Mouse (Mus musculus) hindbrain, postnatal 0 days (tissue): Measurements from ENCODE around the gene Slc39a8. TPM values are rescaled to one million over a fixed set of nuclear protein-coding genes. Genes with fewer than 3 reads are reported as not detected.

Experiments used
- ATAC-seq: fragments of 200-750 bp; cut with Nextera tagmentation; 2 replicates; pipeline ENCODE4 v1.8.0; 2017; ENCODE audit warnings: mild to moderate bottlenecking, moderate TSS enrichment, moderate library complexity
- DNase-seq: peaks from one replicate; pipeline ENCODE4 v3.0.0-alpha.2; 2015; ENCODE audit warnings: low spot score
- H3K27ac ChIP-seq: fragments of 300-500 bp; sonication (generic); 2 replicates; pipeline ENCODE4 v1.5.1; 2014; ENCODE audit warnings: mild to moderate bottlenecking
- H3K27me3 ChIP-seq: fragments of 300-500 bp; sonication (generic); 2 replicates; pipeline ENCODE4 v1.6.1; 2014; ENCODE audit warnings: low read length, mixed read lengths; ENCODE audit not compliant: insufficient read depth
- H3K36me3 ChIP-seq: fragments of 300-500 bp; sonication (generic); 2 replicates; pipeline ENCODE4 v1.6.1; 2014; ENCODE audit warnings: low read length, mixed read lengths; ENCODE audit not compliant: insufficient read depth
- H3K4me1 ChIP-seq: fragments of 300-500 bp; sonication (generic); 2 replicates; pipeline ENCODE4 v1.6.1; 2014; ENCODE audit warnings: antibody characterized with exemption, low read length, mixed read lengths; ENCODE audit not compliant: insufficient read depth
- H3K4me2 ChIP-seq: fragments of 300-500 bp; sonication (generic); 2 replicates; pipeline ENCODE4 v1.6.1; 2014; ENCODE audit warnings: low read depth, mild to moderate bottlenecking, low read length, moderate library complexity, mixed read lengths
- H3K4me3 ChIP-seq: fragments of 300-500 bp; sonication (generic); 2 replicates; pipeline ENCODE4 v1.5.1; 2014; ENCODE audit warnings: low read length
- H3K9ac ChIP-seq: fragments of 300-500 bp; sonication (generic); replicated peaks from 2 replicates; pipeline ENCODE4 v1.6.1; 2014; ENCODE audit warnings: mild to moderate bottlenecking, low read length, moderate library complexity, mixed read lengths
- H3K9me3 ChIP-seq: fragments of 300-500 bp; sonication (generic); 2 replicates; pipeline ENCODE4 v1.6.1; 2016; ENCODE audit warnings: low read length, mixed read lengths
- CTCF ChIP-seq: IDR thresholded peaks from 2 replicates; pipeline ENCODE4 v1.5.1; 2016; ENCODE audit warnings: antibody characterized with exemption, control low read depth, low read depth
- WGBS: fragments of 180-500 bp; shearing (Covaris S2); extraction: QIAGEN DNeasy Blood & Tissue Kit; methylation state at CpG from one replicate; pipeline ENCODE4 v1.1.7; 2014; 5-methylcytosine and 5-hydroxymethylcytosine counted together
- polyA plus RNA-seq: library from polyadenylated mRNA; unstranded; fragments of >200 nt; fragmentation: Nextera tagmentation; extraction: Ambion mirVana; gene quantifications from 2 replicates; pipeline ENCODE4 v1.2.1, GENCODE M21; 2015
- total RNA-seq: library from RNA; depleted of rRNA; stranded (reverse); fragments of >200 nt; gene quantifications from 2 replicates; pipeline ENCODE4 v1.2.3, GENCODE M21; 2014

Slc39a8 gene
- total and polyA plus RNA-seq, 2 experiments from 2014 or later, result 15.5 to 22.4 TPM

DNA sequence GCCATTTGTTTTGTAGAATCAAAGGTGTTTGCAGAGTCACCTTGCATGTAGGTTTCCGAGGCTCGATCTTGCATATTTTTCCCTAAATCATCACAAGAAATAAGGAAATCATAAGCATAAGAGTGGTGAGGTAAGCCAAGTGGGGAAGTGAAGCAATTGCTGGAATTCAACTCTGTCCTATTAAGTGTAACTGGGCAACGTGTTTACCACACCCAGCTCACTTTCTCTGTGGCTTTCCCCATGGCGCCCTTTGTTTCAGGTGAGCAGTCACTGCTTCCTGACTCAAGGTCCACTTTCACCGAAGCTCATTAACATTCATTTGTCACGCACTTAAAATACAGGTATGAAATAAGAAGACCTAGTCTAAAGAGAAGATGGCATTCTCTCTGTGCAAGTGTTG, 53.0 kb downstream of the Slc39a8 start:
- TF ChIP-seq CTCF, result no peak
- 93% methylated on average over 6 of the region's 6 CpGs for WGBS
- H3K27me3 ChIP-seq, result no peaks in the 10 kb centered on the region
- no peak overlapping the region for H3K4me3 ChIP-seq
- H3K36me3 ChIP-seq, result no peaks in the 10 kb centered on the region
- no peak overlapping the region for H3K4me2 ChIP-seq
- ATAC-seq, result no peak
- H3K9me3 ChIP-seq, result no peaks in the 10 kb centered on the region
- no peak overlapping the region for H3K27ac ChIP-seq
- H3K4me1 ChIP-seq, result no peaks in the 10 kb centered on the region
- no peak for DNase-seq
- no peak overlapping the region for H3K9ac ChIP-seq

- no peaks in the 10 kb centered on the region for H3K9me3 ChIP-seq
- H3K4me3 ChIP-seq, result no peak overlapping the region
- H3K27me3 ChIP-seq, result no peaks in the 10 kb centered on the region
- no peak overlapping the region for H3K9ac ChIP-seq
- peak overlapping the region; percentile 25 for H3K4me2 ChIP-seq
- H3K4me1 ChIP-seq, result no peaks in the 10 kb centered on the region
- no peaks in the 10 kb centered on the region for H3K36me3 ChIP-seq
- 69% methylated on average over 12 of the region's 12 CpGs for WGBS
- ATAC-seq (peak; percentile 66), DNase-seq (no peak)
- TF ChIP-seq CTCF, result no peak
- H3K27ac ChIP-seq, result no peak overlapping the region
These were observed 61.0 kb downstream of the Slc39a8 start for GRCm38 (mm10) chr3:135885927-135886658.

DNA sequence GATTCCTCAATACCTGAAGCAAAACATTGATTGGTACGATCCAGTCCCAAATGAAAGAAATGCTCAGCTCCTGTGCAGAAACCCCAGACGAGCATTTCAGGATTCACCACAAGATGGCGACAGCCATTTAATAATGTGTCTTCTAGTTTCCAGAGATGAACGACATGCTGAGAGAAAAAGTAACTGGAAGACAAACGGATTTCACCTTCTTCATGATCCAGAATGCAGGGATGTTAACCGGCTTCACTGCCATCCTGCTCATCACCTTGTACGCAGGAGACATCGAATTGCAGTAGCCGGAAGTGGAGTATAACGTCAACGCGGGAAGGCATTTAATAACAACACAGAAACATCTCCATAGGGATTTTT, 61.6 kb downstream of the Slc39a8 start:
- DNase-seq (peak; percentile 95), ATAC-seq (peak; percentile 74)
- peak; percentile 86 for TF ChIP-seq CTCF
- Histone ChIP-seq H3K9ac (no peak overlapping the region), H3K27me3 (no peaks in the 10 kb centered on the region), H3K4me3 (no peak overlapping the region), H3K4me1 (no peaks in the 10 kb centered on the region), H3K4me2 (peak overlapping the region; percentile 25), H3K9me3 (no peaks in the 10 kb centered on the region), H3K27ac (no peak overlapping the region), H3K36me3 (no peaks in the 10 kb centered on the region)
- 31% methylated on average over 12 of the region's 12 CpGs for WGBS

DNA sequence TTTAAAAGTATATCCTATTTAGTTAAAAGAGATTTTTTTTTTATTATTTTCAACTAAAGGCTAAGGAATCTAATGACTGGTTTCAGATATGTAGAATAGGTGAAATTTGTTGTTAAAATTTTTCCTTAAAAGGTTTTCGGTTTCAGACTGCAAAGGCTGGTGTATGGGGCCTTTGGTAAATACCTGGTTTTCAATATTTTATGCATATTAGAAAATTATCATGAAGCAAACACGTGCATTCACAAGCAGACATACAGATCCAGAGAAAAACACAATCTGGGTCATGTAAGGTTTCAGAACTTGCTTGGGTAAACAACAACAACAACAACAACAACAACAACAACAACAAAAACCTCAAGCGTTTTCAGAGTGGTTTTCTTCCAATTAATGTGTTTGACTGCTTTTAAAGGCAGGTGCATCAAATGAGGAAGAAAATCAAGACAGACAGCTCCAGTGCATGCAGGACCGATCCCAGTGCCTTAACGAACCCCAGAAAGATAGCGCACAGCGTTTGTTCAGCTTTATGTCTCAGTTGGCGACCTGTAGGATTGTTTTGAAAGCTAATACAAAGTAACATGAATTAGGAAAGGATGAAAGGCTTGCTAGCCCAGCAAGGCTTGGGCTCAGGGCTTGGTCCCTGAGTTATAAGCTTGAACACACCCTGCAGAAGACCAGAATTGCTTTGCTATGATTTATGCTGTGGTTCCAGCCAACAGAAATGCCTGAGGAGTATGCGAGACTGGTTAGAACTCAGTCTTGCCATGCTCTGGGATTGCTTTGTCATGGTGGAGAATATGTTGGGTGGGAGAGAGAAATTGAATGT, 62.2 kb downstream of the Slc39a8 start:
- H3K27me3 ChIP-seq, result no peaks in the 10 kb centered on the region
- no peaks in the 10 kb centered on the region for H3K36me3 ChIP-seq
- peak overlapping the region; percentile 25 for H3K4me2 ChIP-seq
- WGBS, result 63% methylated on average over 9 of the region's 9 CpGs
- no peak overlapping the region for H3K9ac ChIP-seq
- no peak overlapping the region for H3K27ac ChIP-seq
- DNase-seq (no peak), ATAC-seq (no peak)
- H3K4me3 ChIP-seq, result no peak overlapping the region
- no peaks in the 10 kb centered on the region for H3K4me1 ChIP-seq
- H3K9me3 ChIP-seq, result no peaks in the 10 kb centered on the region
- TF ChIP-seq CTCF, result no peak

GRCm38 (mm10) chr3:135887856-135888155, 62.7 kb downstream of the Slc39a8 start:
- Histone ChIP-seq H3K36me3 (no peaks in the 10 kb centered on the region), H3K9ac (no peak overlapping the region), H3K4me3 (no peak overlapping the region), H3K9me3 (no peaks in the 10 kb centered on the region), H3K27ac (no peak overlapping the region), H3K27me3 (no peaks in the 10 kb centered on the region), H3K4me1 (no peaks in the 10 kb centered on the region), H3K4me2 (no peak overlapping the region)
- DNase-seq (no peak), ATAC-seq (no peak)
- no peak for TF ChIP-seq CTCF
- 41% methylated on average over 5 of the region's 5 CpGs for WGBS

DNA sequence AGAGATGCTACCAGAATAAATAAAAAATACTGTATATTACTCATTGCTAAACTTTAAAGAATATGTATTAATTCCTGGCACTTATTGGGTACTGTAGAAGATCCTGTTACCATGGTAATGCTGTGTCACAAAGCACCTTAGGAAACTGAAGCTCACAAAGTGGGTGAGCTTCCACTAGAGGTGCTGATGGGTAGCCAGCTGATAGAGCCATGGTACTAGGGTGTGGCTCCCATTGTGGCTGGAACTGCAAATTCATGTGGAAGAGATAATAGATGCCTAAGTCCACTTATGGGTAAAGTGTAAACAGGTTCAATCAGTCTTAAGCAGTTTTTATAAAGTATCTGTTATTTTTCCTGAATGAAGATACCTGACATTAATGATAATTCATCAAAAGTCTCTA, 64.3 kb downstream of the Slc39a8 start:
- Histone ChIP-seq H3K36me3 (no peaks in the 10 kb centered on the region), H3K27ac (no peak overlapping the region), H3K9me3 (no peaks in the 10 kb centered on the region), H3K4me3 (no peak overlapping the region), H3K4me1 (no peaks in the 10 kb centered on the region), H3K4me2 (no peak overlapping the region), H3K27me3 (no peaks in the 10 kb centered on the region), H3K9ac (no peak overlapping the region)
- no peak for TF ChIP-seq CTCF
- no peak for DNase-seq
- ATAC-seq, result no peak

GRCm38 (mm10) chr3:135903366-135903765, 78.3 kb downstream of the Slc39a8 start:
- DNase-seq (no peak), ATAC-seq (no peak)
- no peak overlapping the region for H3K27ac ChIP-seq
- H3K9ac ChIP-seq, result no peak overlapping the region
- H3K27me3 ChIP-seq, result no peaks in the 10 kb centered on the region
- no peak overlapping the region for H3K4me3 ChIP-seq
- H3K4me2 ChIP-seq, result no peak overlapping the region
- 78% methylated on average over 1 of the region's 1 CpGs for WGBS
- H3K4me1 ChIP-seq, result no peaks in the 10 kb centered on the region
- H3K9me3 ChIP-seq, result no peaks in the 10 kb centered on the region
- H3K36me3 ChIP-seq, result no peaks in the 10 kb centered on the region
- no peak for TF ChIP-seq CTCF
